Mouse (Mus musculus) cortical plate, adult 2 months (tissue): Measurements from ENCODE around the gene Emd. TPM values are rescaled to one million over a fixed set of nuclear protein-coding genes. Genes with fewer than 3 reads are reported as not detected.

Experiments
- H3K27ac ChIP-seq: fragments of 200-500 bp; 2 replicates; pipeline ENCODE4 v1.5.1; 2012; ENCODE audit warnings: low read length, control low read depth, inconsistent platforms; ENCODE audit not compliant: insufficient read depth
- H3K4me1 ChIP-seq: fragments of 200-500 bp; 2 replicates; pipeline ENCODE4 v1.6.1; 2011; ENCODE audit warnings: low read length; ENCODE audit not compliant: control insufficient read depth, insufficient read depth
- H3K4me3 ChIP-seq: fragments of 200-500 bp; 2 replicates; pipeline ENCODE4 v1.5.1; 2011; ENCODE audit warnings: mild to moderate bottlenecking, low read length, control low read depth; ENCODE audit not compliant: insufficient read depth
- CTCF ChIP-seq: fragments of 200-500 bp; IDR thresholded peaks from 2 replicates; pipeline ENCODE4 v1.5.1; 2011; ENCODE audit warnings: mild to moderate bottlenecking, control low read depth, low read length; ENCODE audit not compliant: insufficient read depth; ENCODE audit errors: extremely low read depth
- POLR2A ChIP-seq: fragments of 200-500 bp; IDR thresholded peaks from 2 replicates; pipeline ENCODE4 v1.6.1; 2011; ENCODE audit warnings: mild to moderate bottlenecking, low read length, control low read depth; ENCODE audit not compliant: insufficient read depth; ENCODE audit errors: extremely low read depth
- polyA plus RNA-seq: library from polyadenylated mRNA; depleted of rRNA; stranded (reverse); fragments of >200 nt; gene quantifications from 2 replicates; pipeline ENCODE4 v1.2.3, GENCODE M21; 2012; rRNA removed

Gene Emd
- polyA plus RNA-seq, 1 experiment, result 41.9 TPM

DNA sequence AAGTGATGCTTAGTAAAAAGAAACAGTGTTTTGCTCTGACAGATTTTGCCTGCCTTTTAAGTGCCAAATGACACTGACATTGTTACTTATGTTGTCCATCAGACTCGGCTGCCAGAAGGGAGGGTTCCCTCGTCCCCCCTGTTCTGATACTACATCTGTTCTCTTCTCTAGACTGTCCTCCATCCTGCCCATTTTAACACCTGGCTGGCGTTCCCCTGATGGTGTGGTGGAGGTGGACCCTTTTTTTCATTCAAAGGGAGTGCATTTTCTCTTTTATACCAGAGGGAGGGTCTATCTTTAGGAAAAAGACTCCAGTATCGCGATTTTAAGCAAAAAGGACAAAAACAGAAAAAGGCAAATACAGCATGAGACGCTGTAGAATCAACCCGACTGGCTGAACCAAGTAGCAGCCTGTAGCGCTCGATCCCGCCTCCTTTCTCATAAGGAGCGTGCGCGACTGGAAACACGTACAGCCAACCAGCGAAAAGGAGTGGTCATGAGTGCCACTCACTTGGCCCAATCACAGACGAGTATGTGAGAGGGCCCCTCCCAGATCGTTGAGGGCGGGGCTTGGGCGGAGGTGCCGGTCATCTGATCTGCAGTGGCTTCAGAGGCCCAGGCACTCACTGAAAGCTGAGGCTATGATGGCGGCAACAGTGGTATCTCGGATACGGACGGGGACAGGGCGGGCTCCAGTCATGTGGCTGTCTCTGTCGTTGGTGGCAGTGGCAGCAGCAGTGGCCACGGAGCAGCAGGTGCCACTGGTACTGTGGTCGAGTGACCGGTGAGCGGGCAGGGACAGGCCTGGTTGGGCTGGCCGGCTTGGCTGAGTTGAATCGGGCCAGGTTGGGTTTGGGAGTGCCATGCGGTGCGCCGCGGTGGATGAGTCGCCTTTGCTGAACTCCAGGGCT, 42.3 kb downstream of the Emd start, which contains the start of gene Atp6ap1:
Gene Atp6ap1, plus strand, starts transcription at position 560 of the 911 bp plus-strand sequence.
- Histone ChIP-seq H3K4me1 (no peaks in the 10 kb centered on the region), H3K4me3 (peak within 1 kb of the TSS; percentile 93), H3K27ac (peak within 1 kb of the TSS; percentile 80)
- TF ChIP-seq CTCF, result no peak
- TF ChIP-seq POLR2A, result peak; percentile 86

GRCm38 (mm10) chrX:74298348-74298747, 43.9 kb downstream of the Emd start:
- Histone ChIP-seq H3K4me3 (no peak overlapping the region), H3K27ac (no peak overlapping the region), H3K4me1 (no peaks in the 10 kb centered on the region)
- TF ChIP-seq CTCF (no peak), POLR2A (no peak)

DNA sequence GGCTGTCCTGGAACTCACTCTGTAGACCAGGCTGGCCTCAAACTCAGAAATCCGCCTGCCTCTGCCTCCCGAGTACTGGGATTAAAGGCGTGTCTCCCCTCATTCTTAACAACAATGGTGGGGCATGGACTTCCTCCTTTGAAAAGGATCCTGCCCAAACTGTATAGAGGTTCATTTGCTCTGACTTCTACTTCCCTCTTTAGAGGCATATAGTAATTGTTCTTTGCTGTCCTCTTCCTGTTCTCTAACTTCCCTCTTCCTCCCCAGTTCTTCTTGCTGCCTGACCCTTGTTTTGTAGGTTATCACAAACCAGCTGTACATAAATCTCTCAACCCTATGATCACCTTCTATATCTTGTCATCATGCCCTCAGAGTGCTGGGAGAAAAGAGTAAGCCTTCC, 45.2 kb downstream of the Emd start:
- Histone ChIP-seq H3K27ac (no peak overlapping the region), H3K4me3 (no peak overlapping the region), H3K4me1 (no peaks in the 10 kb centered on the region; the same call in 1 of the 2 replicates)
- TF ChIP-seq CTCF (no peak), POLR2A (no peak)

DNA sequence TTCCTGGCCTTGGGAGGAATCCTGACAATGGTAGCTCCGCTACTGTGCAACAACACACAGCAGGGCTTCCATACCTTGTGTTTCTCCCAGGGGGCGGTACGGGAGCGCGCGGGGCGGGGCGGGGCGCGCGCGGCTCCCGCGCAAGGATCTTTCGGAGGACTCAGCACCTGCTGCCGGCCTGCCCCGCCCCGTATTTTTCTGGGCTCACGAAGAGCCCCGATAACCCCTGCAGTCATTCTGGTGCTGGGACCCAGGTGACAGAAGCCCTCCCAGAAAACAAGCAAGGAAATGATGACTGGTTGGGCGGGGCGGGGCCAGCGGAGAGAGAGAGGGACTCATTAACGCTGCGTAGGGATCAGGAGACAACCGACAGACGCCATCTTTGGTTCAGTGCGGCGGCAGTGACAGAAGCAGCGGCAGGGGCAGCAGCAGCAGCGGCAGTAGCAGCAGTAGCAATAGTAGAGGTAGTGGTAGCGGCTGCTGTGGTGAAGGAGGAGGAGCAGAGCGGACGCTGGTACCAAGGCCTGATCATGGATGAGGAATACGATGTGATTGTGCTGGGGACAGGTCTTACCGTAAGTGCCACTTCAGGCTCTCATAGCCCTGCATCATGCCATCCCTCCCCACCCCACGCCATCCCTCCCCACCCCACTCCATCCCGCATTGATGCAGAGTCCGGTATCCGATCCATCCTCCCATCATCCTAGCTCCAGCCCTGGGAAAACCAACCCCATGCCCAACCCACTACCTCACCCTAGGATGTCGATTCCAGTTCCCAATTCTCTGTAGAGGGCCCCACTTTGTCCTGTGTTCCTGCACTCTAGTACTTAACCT, 50.6 kb downstream of the Emd start, which contains the start of gene Gdi1:
Gene Gdi1, plus strand, starts transcription at position 132 of the 834 bp plus-strand sequence.
- Histone ChIP-seq H3K4me3 (peak within 1 kb of the TSS; percentile 99), H3K4me1 (peaks cover 2% of the 10 kb centered on the region; the same call in 1 of the 2 replicates), H3K27ac (peak within 1 kb of the TSS; percentile 96)
- TF ChIP-seq CTCF (no peak), POLR2A (peak; percentile 89)

Other genes with a start within 250 kb of the Emd start
- gene Irak1, start 230.8 kb upstream of the Emd start, polyA plus RNA-seq, result 80.8 and 94.9 TPM in 2 replicates
- 0.34 and 0.38 TPM in 2 replicates for gene Opn1mw, start 127.2 kb upstream of the Emd start, polyA plus RNA-seq
- gene Mecp2, start 119.3 kb upstream of the Emd start, polyA plus RNA-seq, result 28.6 and 29.4 TPM in 2 replicates
- not detected in 2 replicates for gene Tex28, start 86.8 kb upstream of the Emd start, polyA plus RNA-seq
- gene Tktl1, start 77.4 kb upstream of the Emd start, polyA plus RNA-seq, result 0.04 and 0.09 TPM in 2 replicates
- 157 and 175 TPM in 2 replicates for gene Flna, start 4.9 kb upstream of the Emd start, polyA plus RNA-seq
- gene Rpl10, start 16.1 kb downstream of the Emd start, polyA plus RNA-seq, result 770 and 800 TPM in 2 replicates
- gene Taz, start 27.2 kb downstream of the Emd start, polyA plus RNA-seq, result 83.0 and 101 TPM in 2 replicates
- gene Dnase1l1, start 27.6 kb downstream of the Emd start, polyA plus RNA-seq, result 5.3 TPM in 2 replicates
- 477 and 483 TPM in 2 replicates for gene Atp6ap1, start 42.4 kb downstream of the Emd start, polyA plus RNA-seq
- gene Gdi1, start 50.3 kb downstream of the Emd start, polyA plus RNA-seq, result 792 and 862 TPM in 2 replicates
- 41.0 and 51.5 TPM in 2 replicates for gene Fam50a, start 58.3 kb downstream of the Emd start, polyA plus RNA-seq
- 39.9 and 44.7 TPM in 2 replicates for gene Plxna3, start 74.4 kb downstream of the Emd start, polyA plus RNA-seq
- 51.6 and 54.4 TPM in 2 replicates for gene Lage3, start 98.9 kb downstream of the Emd start, polyA plus RNA-seq
- gene Ubl4a, start 118.5 kb downstream of the Emd start, polyA plus RNA-seq, result 82.9 and 83.8 TPM in 2 replicates
- 4.2 and 5.2 TPM in 2 replicates for gene Slc10a3, start 118.7 kb downstream of the Emd start, polyA plus RNA-seq
- gene Fam3a, start 138.6 kb downstream of the Emd start, polyA plus RNA-seq, result 31.6 TPM in 2 replicates
- gene Ikbkg, start 138.6 kb downstream of the Emd start, polyA plus RNA-seq, result 21.3 and 22.1 TPM in 2 replicates
- gene G6pdx, start 174.5 kb downstream of the Emd start, polyA plus RNA-seq, result 27.4 and 31.2 TPM in 2 replicates
- gene Gm6880, start 226.7 kb downstream of the Emd start, polyA plus RNA-seq, result not detected in 2 replicates